Mouse (Mus musculus): ENCODE results near the gene Trmt1l.

GRCm38 (mm10) chr1:151497028-151497427 lies 68.7 kb downstream of the Trmt1l start:
- no peak for TF ChIP-seq MAX (IDR thresholded peaks at IDR 0.05; ENCODE audit: low read depth)
- no peak for TF ChIP-seq POLR2A (IDR thresholded peaks at IDR 0.05; ENCODE audit: insufficient read length, low read depth)
- no peak for TF ChIP-seq MYOG (IDR thresholded peaks at IDR 0.05; ENCODE audit: control insufficient read depth in 1 of 3, insufficient read depth in 1 of 3, insufficient read length in 2 of 3, low read depth in 2 of 3)
- no peak for TF ChIP-seq USF1 (IDR thresholded peaks at IDR 0.05; ENCODE audit: low read depth)
- TF ChIP-seq REST (IDR thresholded peaks at IDR 0.05; ENCODE audit: insufficient read depth, insufficient read length) = no peak
